Mouse (Mus musculus) megakaryocyte, embryonic 14.5 days (primary cell): ENCODE measurements at regions not wholly inside any gene's neighbourhood (a gene's known extent, or its start where the extent isn't known, plus 50 kb on each side); places are given as distances from the start of the nearest gene placed in this dataset.

ENCODE experiments used
- FLI1 ChIP-seq: IDR thresholded peaks from 2 replicates; pipeline ENCODE4 v1.6.1; 2012; ENCODE audit warnings: low read length, inconsistent platforms, mixed read lengths
- GATA1 ChIP-seq: IDR thresholded peaks from 3 replicates; pipeline ENCODE4 v1.6.1; 2012; ENCODE audit warnings: mixed read lengths, low read length, inconsistent platforms, borderline replicate concordance

GRCm38 (mm10) chr10:12170243-12170642 lies 698.9 kb downstream of the Utrn start:
- TF ChIP-seq GATA1 (no peak), FLI1 (no peak)
